Mouse (Mus musculus) naive thymus-derived CD4-positive, alpha-beta T cell, adult 2 months (primary cell): ENCODE results near the gene Zfp366.

Source experiments
- DNase-seq: peaks from one replicate; pipeline ENCODE4 v3.0.0-alpha.2; 2011; ENCODE audit warnings: low read depth

The Zfp366 gene

DNA sequence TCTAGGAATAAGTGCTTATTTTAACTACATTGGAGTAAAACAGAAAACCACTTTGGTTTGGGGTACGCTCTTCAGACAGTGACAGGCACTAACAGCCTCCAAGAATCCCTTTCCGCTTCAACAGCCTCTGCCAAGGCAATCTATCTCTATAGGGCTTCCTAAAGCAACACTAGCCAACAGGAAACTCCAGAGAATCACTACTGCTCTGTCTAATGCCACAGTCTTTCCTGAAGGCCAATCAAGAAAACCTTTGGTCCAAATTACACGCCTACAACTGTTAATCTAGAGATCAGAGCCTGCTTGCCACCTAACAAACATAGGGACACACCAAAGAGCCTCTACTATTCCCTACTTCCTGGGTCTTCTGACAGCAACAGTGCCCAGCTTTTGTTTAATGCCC is 42.2 kb downstream of the Zfp366 start:
- no peak for DNase-seq

DNA sequence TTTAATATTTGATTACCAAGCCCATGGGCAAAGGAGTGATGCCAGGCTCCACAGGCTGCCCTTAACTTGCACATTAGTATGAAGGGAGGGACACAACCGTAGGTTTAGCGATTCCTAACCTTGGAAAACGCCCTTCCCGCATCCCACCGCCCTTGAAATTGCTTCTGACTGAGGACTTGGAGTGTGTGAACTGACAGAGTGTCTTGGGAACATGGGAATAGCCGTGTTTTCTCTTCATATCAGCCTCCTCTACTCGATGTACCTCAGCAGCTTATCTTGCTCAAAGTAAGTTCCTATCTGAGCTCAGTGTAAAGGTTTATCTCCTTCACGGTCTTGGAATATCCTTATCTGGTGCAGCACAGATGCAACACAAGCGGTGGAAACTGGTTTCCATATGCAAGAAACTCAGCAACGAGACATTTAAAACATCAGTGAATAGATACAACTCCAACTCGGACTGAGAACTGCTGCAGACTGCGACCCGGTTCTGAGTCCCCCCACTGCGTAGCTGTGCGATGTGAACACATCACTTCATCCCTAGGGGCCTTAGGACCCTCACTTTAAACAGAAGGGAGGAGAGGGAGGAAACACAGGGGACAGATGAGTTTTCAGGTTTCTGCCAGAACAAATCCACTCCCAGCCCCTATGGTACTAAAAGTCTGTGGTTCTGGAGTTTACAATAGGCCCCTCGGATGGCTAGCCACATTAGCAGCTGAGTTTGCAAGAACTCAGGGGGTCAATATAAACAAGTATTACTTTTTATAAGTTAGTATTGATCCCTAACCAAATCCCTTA is 43.0 kb downstream of the Zfp366 start:
- no peak for DNase-seq

DNA sequence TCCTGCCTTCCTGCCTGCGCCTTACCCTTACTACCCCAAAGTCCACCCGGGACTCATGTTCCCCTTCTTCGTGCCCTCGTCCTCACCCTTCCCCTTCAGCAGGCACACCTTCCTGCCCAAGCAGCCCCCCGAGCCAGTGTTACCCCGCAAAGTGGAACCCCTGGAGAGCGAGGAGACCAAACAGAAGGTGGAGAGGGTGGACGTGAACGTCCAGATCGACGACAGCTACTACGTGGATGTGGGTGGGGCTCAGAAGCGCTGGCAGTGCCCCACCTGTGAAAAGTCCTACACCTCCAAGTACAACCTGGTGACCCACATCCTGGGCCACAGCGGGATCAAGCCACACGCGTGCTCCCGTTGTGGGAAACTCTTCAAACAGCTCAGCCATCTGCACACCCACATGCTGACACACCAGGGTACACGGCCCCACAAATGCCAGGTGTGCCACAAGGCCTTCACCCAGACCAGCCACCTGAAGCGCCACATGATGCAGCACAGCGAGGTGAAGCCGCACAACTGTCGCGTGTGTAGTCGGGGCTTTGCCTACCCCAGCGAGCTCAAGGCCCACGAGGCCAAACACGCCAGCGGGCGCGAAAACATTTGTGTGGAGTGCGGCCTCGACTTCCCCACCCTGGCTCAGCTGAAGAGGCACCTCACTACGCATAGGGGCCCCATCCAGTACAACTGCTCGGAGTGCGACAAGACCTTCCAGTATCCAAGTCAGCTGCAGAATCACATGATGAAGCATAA is 44.4 kb downstream of the Zfp366 start:
- DNase-seq = no peak

DNA sequence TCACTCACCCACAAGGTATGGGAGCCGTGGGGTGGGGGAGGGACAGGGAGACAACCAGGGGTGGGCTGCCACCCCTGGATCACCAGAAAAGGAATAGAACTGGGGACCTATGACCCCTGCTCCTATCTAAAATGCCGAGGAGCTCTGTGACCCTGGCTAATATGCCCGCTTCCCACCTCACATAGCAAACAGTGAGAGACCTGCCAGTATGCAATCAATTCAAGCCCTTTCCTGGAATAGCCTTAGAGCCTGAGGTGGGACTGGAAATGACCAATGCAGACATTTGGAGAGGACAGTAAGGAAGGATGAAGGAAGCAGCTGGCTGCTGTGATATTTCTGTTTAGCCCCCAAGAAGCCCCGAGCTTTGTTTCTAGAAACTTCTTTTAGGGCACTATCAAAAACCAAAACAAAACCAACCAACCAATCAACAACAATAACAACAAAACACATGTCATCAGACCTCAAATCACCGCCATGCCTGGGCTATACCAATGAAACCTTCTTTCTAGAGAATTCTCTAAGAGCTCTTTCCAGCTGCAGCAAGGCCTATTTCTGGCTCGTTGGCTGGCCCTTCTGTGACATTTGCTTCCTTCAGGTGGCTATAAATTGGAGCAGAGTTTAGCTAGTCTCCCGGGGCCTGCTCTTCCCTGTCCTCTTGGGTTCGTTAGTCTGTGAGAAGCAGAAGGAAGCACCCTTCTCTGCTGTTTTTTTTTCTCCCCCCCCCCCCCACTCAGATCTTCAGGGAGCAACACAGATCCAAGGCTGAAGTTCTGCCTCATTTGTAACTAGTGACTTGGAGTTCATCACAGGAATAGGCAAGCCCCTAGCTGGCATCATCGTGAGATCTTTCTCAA is 45.2 kb downstream of the Zfp366 start:
- DNase-seq = no peak

DNA sequence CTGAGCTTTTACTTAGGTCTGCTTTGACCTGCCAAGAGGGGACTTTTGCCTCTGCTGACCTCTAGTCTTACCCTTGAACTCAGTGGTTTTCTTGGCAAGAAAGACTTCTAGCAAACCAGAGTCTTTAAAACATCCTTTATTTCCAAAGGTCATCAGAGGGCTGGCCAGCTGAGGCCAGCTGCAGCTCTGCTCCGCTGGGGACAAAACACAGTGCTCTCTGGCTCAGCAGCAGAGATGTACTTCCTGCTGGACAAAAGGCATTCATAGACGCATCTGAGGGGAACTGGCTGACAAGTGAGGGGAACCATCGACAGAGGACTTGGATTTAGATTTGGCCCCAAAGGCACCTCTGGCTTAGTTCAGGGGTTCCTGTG is 45.9 kb downstream of the Zfp366 start:
- no peak for DNase-seq

DNA sequence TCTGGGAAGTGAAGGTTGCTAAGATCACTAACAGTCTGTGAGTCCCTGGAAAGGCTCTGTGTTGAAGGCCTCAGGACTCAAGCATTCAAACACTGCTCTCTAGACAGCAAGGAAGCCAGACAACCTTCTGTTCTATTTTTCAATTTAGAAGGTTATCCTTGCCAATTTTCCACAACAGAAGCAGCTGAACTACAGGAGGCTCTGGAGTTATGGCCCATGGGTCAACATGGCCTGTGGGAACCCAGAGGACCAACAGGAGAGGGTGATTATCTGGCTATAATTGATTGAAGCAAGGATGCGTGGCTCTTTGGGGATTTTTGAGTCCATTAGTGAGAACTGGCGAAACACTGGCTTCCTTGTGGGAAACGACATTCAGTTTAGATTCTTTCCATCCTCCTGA is 48.7 kb downstream of the Zfp366 start:
- DNase-seq = no peak

DNA sequence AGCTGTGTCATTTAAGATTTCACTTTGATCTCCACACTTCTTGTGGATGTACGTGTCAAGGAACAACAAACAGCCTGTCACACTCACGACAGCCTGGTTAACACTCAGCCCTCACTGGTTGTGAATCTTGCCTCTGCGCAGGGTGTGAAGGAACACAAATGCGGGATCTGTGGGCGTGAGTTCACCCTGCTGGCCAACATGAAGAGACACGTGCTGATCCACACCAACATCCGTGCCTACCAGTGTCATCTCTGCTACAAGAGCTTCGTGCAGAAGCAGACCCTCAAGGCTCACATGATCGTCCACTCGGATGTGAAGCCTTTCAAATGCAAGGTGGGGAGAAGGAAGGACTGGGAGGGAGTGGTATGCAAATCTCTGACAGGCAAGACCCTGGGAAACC is 49.3 kb downstream of the Zfp366 start:
- no peak for DNase-seq

DNA sequence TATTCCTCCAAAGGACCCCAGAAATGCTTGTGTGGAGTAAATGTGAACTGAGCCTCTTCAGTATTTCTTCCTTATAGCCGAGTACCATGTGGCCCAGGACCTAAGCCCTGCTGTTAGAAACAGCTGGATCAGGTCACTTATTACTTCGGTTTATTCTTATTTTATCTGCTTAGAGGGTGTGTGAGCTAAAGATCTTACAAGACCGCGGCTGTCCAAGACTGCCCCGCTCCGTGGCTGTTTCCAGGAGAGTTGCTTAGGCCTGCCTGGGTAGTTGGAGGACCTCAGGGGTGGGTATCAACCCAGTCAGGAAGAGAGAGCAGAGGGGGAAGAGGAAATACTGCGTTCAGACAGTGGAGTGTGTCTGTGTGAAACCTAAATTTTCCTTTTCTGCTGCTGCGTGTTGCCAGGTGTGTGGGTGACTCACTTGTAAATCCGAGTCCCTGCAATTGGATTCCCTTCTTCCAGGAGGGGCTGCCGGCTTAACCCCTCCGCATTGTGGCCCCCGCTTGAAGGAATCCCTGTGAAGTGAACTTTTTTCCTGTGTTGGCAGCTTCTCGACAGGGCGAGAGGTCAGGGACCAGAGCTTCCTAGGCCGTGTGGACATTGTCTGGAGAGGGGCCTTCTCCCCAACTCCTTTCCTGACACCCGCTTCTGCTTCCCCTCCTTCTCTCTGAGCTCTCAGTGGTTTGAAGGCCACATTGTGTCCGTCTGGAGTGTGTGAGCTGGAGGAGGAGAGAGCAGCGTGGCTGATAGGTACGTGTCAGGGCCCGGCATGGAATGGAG is 51.0 kb downstream of the Zfp366 start:
- DNase-seq = no peak

DNA sequence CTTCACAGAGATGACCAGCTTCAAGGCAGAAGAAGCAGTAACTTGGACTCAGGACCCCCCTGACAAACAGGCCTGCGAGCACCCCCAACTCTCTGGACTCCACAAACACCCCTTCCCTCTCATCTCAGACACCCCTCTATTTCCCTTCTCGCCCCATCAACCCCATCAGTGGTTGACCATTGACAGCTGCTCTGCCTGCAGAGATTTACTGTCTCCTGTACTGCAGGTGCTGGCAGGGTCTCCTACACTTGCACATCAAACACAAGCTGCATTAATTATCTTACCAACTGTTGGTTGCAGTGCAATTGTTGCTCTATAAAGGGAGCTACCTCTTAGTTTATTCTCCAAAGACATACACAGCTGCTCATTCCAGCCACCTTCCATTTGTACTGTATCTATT is 51.6 kb downstream of the Zfp366 start:
- no peak for DNase-seq

DNA sequence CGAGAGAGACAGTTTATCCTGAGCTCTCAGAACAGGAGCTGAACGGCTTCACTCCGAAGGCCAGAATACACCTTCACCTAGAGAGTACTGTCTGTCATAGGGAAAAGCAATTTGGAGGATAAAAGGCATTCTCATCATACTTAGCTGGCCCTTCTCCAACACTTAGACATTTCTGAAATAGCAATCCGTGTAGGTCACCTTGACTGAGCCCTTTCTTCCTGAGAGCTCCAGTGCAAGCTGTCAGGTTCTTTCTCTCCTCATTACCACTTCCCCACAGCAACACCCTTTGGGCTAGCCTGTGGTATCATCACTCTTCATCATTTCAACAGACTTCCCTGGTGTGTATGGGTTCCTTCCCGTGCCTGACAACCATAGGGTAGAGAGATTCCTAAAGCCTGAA is 52.5 kb downstream of the Zfp366 start:
- no peak for DNase-seq

DNA sequence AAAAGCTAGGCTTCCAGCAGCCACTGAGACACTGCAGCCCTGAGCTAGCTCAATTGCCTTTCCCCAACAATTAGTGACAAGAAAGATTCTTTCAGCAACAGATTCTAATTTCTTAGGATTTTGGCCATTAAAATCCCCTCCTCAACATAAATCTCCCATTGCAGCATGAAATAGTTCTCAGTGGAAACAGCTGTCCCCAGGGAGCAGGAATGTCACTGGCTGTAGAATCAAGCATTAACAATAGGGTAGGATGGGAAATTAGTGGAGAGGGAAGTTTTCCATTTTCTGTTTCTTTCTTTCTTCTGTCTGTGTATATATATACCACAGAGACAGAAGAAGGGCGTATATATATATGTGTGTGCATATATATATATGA is 53.2 kb downstream of the Zfp366 start:
- no peak for DNase-seq

DNA sequence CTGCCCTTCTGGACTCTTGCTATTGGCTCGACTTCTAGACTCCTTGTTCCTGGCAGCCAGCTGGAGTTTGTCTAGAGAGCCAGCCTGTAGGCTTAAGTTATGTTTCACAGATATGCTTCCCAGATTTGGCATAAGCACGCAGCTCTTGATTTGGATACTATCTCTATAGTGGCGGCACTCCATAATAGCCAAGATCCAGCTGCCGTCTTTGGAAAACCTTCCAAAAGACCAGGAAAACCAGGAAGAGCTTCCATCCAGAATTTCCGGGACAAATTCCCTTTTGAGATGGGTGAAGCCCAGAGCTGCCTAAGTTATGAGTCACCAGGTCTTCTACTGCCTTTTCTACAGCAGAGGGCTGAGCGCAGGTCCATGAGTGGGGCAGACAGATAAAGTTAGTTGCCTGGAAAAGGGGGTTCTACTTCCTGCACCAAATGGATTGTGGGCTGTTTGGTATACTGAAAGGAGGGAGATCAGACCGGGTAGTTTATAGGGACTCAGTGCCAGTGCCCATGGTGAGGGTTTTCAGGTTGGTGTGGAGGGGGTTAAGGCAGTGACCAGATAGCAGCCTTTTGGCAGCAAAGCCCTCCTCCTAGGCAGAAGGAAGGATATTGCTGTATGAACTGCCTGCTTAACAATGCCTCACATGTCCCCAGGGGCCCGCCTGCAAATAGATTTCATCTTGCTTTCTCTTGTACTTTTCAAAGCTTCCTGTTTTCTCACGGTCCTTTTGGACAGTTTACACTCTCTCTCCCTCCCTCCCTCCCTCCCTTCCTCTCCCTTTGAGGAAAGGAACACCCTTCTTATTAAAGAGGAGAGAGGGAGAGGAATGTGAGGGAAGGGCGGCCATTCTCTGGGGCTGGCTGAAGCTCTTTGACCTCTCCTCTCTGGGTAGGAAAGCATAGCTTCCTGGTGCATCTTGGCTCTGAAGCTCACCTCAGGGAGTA is 53.9 kb downstream of the Zfp366 start:
- DNase-seq = no peak

DNA sequence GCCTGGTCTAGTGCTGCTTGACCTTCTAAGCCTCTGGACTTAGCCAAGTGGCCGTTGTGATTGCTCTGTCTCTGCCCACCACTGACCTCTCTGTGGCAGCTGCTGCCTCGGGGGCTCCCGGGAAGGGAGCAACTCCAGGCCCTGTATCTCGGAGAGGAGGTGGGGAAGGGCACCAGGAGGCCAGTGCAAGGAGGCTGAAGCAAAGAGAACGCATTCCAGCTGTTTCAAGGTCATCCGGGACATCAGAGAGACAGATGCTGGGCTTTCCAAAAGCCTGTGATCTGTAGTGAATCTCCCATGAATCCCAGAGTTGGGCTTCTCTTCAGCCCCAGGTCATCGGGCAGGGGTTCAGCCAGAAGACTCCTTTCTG is 54.5 kb downstream of the Zfp366 start:
- no peak for DNase-seq

DNA sequence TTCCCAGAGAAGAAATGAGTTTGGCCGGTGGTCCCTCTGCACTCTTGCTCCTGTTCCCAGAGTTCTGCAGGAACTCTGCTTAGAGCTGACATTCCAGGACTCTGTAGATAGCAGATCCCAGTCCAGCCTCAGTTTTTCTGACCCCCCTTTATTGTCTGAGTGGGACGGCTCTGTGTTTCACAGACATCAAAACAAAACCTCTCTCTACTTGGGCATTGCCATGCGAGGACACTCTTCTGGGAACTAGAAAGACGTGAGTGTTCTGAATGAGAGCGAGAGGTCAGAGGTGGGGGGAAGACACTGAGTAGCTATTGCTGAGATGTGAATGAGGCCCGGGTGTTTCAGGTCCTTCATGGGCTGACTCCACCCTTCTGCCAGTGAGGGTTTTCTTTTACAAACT is 55.1 kb downstream of the Zfp366 start:
- DNase-seq = no peak

DNA sequence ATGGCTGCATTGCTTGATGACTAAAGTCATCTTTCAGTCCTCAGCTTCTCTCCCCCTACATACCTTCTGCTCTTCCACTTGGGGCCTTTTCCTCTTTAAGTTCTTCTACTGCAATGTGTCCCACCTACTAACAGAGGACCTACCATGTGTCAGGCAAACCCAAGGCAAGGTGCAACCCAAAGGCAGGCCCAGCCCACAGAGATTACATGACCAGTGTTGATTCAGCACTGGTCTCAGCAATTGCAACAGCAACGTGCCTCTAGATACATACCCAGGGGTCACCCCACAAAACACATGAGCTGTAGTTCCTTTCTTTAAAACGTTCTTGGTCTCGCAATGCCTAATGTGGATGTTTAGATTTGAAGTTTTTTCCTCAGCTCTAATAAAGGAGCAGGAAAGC is 57.4 kb downstream of the Zfp366 start:
- DNase-seq = no peak

DNA sequence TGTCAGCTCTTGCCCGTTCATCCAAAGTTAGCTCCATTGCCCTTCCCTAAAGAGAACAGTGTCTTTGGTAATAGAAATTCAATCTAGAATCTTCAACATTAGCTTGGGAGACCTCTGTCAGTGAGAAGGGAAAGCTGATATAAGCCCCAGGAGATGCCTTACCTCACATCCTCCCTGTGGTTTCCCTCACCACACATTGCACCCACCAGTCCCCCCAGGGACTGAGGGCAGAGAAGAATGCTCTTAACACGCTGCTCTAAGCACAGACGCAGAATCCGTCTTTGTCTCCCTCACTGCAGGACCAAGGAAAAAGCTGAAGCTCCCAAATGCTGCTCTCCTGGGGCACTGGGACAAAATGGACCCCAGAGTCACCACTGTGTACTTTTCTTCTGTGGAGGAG is 58.3 kb downstream of the Zfp366 start:
- DNase-seq = no peak

DNA sequence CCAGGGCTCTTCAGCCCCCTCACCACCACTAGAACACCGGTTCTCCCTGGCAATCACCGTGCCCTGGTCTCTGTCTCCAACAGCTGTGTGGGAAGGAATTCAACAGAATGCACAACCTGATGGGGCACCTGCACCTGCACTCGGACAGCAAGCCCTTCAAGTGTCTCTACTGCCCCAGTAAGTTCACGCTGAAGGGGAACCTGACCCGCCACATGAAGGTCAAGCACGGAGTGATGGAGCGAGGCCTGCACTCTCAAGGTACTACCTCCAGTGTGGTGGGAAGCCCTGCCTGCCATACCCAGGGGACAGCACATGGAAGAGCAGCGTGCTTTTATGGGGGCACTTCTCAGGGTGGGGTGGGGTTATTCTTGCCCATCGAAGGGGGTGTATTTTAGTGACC is 59.2 kb downstream of the Zfp366 start:
- DNase-seq = no peak

DNA sequence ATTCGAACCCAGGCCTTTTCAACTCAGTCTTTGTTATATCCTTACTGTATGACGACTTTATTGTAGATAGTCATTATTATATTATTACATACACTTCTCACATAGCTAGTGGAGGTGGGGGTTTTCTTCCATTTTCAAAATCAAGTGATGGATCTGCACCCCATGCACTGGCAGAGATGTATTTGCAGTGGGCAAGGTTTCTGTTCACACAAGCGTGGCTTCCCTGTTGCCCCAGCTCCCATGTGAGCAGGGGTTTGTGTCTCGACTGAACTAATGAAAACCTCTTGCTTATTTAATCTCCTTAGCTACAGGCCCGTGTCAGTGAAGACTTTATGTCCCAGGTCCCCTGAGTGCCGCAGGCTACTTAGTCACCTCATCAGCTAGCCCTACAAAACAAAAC is 59.8 kb downstream of the Zfp366 start:
- DNase-seq = no peak

DNA sequence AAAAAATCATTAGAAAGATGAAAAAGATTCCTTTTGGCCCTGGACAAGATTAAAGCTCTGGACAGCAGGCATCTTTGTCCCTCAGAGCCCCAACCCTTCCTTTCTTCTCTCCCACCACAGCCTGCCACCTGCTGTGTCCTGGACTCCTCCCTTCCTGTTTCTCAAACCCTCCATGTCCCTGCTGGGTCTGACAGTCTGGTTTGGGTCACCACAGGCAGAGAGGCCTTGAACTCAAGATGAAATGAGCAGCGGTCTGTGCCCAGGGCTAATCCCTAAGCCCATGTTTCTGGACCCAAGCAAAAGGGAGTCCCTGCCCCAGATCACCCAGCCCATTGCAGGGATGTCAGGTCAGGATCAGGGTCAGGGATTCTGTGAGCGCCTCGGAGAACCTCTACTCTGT is 60.3 kb downstream of the Zfp366 start:
- no peak for DNase-seq

DNA sequence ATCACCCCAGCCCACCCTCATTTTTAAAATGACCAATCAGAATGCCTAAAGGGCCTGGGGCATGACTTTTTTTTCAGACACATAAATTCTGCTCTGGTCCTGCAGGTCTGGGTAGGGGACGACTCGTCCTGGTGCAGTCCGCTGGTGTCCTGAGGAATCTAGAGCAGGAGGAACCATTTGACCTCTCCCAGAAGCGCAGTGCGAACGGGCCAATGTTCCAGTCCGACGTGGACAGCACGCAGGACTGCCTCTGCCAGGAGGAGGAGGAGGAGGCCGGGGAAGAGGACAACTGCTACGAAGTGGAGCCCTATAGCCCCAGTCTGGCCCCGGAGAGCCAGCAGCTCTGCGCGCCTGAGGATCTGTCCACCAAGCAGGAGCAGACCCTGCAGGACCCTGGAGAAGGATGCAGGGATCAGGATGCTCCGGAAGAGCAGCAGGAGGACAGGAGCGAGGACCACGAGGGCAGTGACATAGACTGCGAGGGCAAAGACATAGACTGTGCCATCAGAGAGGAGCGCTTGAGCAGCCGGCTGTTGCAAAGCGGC is 61.4 kb downstream of the Zfp366 start:
- DNase-seq = no peak

DNA sequence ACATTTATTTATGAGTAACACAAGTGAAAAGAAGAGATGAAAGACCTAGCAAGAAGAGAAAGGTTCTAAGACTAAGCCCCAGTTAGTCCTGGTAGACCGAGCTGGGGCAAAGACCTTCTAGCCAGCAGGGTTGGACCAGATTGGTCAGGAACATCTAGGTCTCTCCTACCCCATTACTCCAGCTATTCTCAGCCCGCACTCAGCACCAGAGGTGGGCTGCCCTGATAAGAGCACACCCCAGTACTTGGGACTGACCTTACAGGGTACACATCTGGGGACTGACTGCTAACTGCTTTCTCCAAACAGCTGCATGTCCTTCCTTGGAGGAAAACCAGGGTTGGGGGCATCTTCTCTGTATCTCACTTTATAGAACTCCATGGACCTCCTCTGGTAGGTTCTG is 66.2 kb downstream of the Zfp366 start:
- DNase-seq = no peak
